Mouse (Mus musculus) liver, adult 2 months (tissue): ENCODE measurements around the gene Gpatch2l. TPM values are rescaled to one million over a fixed set of nuclear protein-coding genes. Genes with fewer than 3 reads are reported as not detected.
A peak's percentile ranks its signal among the peaks of the same experiment; 100 is the strongest.

Experiments used
- DNase-seq: peaks from one replicate; pipeline ENCODE4 v3.0.0-alpha.2; 2011; ENCODE audit warnings: low read depth, low spot score; ENCODE audit errors: extremely low read depth
- H3K27ac ChIP-seq: fragments of 200-500 bp; replicated peaks from 2 replicates; pipeline ENCODE4 v1.5.1; 2012; ENCODE audit warnings: low read depth, mild to moderate bottlenecking, control low read depth, inconsistent platforms, low read length; ENCODE audit not compliant: insufficient read depth
- H3K27me3 ChIP-seq: fragments of 200-500 bp; 2 replicates; pipeline ENCODE4 v1.6.1; 2012; ENCODE audit warnings: mild to moderate bottlenecking, moderate library complexity, low read length, inconsistent platforms; ENCODE audit not compliant: control insufficient read depth, insufficient read depth
- H3K36me3 ChIP-seq: fragments of 200-500 bp; 2 replicates; pipeline ENCODE4 v1.6.1; 2012; ENCODE audit warnings: low read length, inconsistent platforms; ENCODE audit not compliant: control insufficient read depth, insufficient read depth
- H3K4me1 ChIP-seq: fragments of 200-500 bp; 2 replicates; pipeline ENCODE4 v1.6.1; 2011; ENCODE audit warnings: low read length; ENCODE audit not compliant: control insufficient read depth, insufficient read depth
- H3K4me3 ChIP-seq: fragments of 200-500 bp; 2 replicates; pipeline ENCODE4 v1.5.1; 2011; ENCODE audit warnings: low read depth, mild to moderate bottlenecking, control low read depth, low read length, moderate library complexity; ENCODE audit not compliant: insufficient read depth
- H3K79me2 ChIP-seq: fragments of 200-500 bp; 2 replicates; pipeline ENCODE4 v1.6.1; 2012; ENCODE audit warnings: inconsistent platforms, mild to moderate bottlenecking, low read length, moderate library complexity; ENCODE audit not compliant: control insufficient read depth, insufficient read depth
- H3K9ac ChIP-seq: fragments of 200-500 bp; 2 replicates; pipeline ENCODE4 v1.6.1; 2012; ENCODE audit warnings: low read depth, mild to moderate bottlenecking, control low read depth, inconsistent platforms, low read length
- CTCF ChIP-seq: fragments of 200-500 bp; IDR thresholded peaks from 2 replicates; pipeline ENCODE4 v1.5.1; 2011; ENCODE audit warnings: low read depth, low read length, control low read depth
- POLR2A ChIP-seq: fragments of 200-500 bp; IDR thresholded peaks from 2 replicates; pipeline ENCODE4 v1.6.1; 2011; ENCODE audit warnings: low read length, control low read depth; ENCODE audit not compliant: insufficient read depth; ENCODE audit errors: extremely low read depth
- WGBS: fragments of 180-500 bp; shearing (Covaris S2); methylation state at CpG from one replicate; pipeline ENCODE4 v1.1.7; 2018; 5-methylcytosine and 5-hydroxymethylcytosine counted together
- polyA plus RNA-seq: library from polyadenylated mRNA; depleted of rRNA; stranded (reverse); fragments of >200 nt; gene quantifications from 2 replicates; pipeline ENCODE4 v1.2.3, GENCODE M21; 2012; rRNA removed
- total RNA-seq: library from RNA; depleted of rRNA; stranded (reverse); fragments of >200 nt; gene quantifications from 2 replicates; pipeline ENCODE4 v1.2.3, GENCODE M21; 2014; rRNA removed

Gpatch2l gene
- 8.7 TPM in 2 replicates for total RNA-seq
- polyA plus RNA-seq = 4.3 and 6.1 TPM in 2 replicates

- Histone ChIP-seq H3K27ac (peak within 1 kb of the TSS; percentile 45), H3K27me3 (no peaks in the 10 kb centered on the region), H3K36me3 (peaks cover 4% of the 10 kb centered on the region), H3K79me2 (peaks cover 16% of the 10 kb centered on the region; the same call in 1 of the 2 replicates), H3K4me3 (peak within 1 kb of the TSS; percentile 93), H3K9ac (peak within 1 kb of the TSS; percentile 93), H3K4me1 (no peaks in the 10 kb centered on the region; the same call in 1 of the 2 replicates)
- peak; percentile 70; the same call in 1 of the 2 replicates for TF ChIP-seq POLR2A
- TF ChIP-seq CTCF = no peak
- DNase-seq = peak; percentile 89
- WGBS = under 1% methylated on average over 58 of the region's 58 CpGs
These were observed at the start of gene Gpatch2l for GRCm38 (mm10) chr12:86241604-86242536. TSS of gene Gpatch2l (plus strand) at chr12:86241858.

- 80% methylated on average over 15 of the region's 15 CpGs for WGBS
- no peaks in the 10 kb centered on the region for H3K79me2 ChIP-seq
- TF ChIP-seq CTCF (no peak), POLR2A (no peak)
- no peak overlapping the region for H3K9ac ChIP-seq
- no peaks in the 10 kb centered on the region for H3K36me3 ChIP-seq
- no peak overlapping the region for H3K4me3 ChIP-seq
- H3K27ac ChIP-seq = no peak overlapping the region
- no peaks in the 10 kb centered on the region for H3K27me3 ChIP-seq
- DNase-seq = no peak
- no peaks in the 10 kb centered on the region for H3K4me1 ChIP-seq
These were observed 49.6 kb upstream of the Gpatch2l start for GRCm38 (mm10) chr12:86192036-86192449.

GRCm38 (mm10) chr12:86196944-86197343, 44.7 kb upstream of the Gpatch2l start:
- 91% methylated on average over 7 of the region's 7 CpGs for WGBS
- DNase-seq = no peak
- Histone ChIP-seq H3K4me3 (no peak overlapping the region), H3K36me3 (no peaks in the 10 kb centered on the region), H3K9ac (no peak overlapping the region), H3K79me2 (no peaks in the 10 kb centered on the region), H3K4me1 (no peaks in the 10 kb centered on the region), H3K27ac (no peak overlapping the region), H3K27me3 (no peaks in the 10 kb centered on the region)
- TF ChIP-seq POLR2A (no peak), CTCF (no peak)

GRCm38 (mm10) chr12:86203443-86204057, 38.1 kb upstream of the Gpatch2l start:
- Histone ChIP-seq H3K36me3 (no peaks in the 10 kb centered on the region), H3K4me1 (no peaks in the 10 kb centered on the region), H3K27me3 (no peaks in the 10 kb centered on the region), H3K9ac (no peak overlapping the region), H3K27ac (no peak overlapping the region), H3K79me2 (no peaks in the 10 kb centered on the region), H3K4me3 (no peak overlapping the region)
- WGBS = 69% methylated on average over 8 of the region's 8 CpGs
- DNase-seq = no peak
- no peak for TF ChIP-seq POLR2A
- TF ChIP-seq CTCF = no peak

- Histone ChIP-seq H3K36me3 (no peaks in the 10 kb centered on the region), H3K4me3 (no peak overlapping the region), H3K27me3 (peaks cover 14% of the 10 kb centered on the region; the same call in 1 of the 2 replicates), H3K79me2 (no peaks in the 10 kb centered on the region), H3K4me1 (no peaks in the 10 kb centered on the region), H3K9ac (no peak overlapping the region), H3K27ac (no peak overlapping the region)
- no peak for TF ChIP-seq CTCF
- 5% methylated on average over 19 of the region's 19 CpGs for WGBS
- no peak for DNase-seq
These were observed 30.5 kb upstream of the Gpatch2l start for GRCm38 (mm10) chr12:86211099-86211520.
